Mouse (Mus musculus): ENCODE results near the gene Irf2bpl.

DNA sequence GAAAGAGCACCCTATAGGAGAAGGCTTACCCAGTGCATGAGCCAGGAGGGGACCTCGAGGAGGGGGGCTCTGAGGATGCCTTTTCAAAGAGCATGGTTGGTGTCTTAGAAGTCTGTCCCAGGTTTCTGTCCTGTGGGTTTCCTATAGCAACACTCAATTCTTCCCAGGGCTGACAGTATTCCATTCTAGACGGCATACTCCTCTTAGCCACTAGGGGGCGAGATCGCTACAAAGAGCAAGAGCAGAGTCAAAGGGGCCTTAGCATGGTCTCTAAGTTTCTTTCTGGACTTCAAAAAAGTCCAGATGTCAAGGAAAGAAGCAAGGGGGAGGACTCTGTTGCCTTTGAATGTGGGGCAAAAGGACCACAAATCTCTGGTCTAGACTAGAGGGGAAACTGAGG is 20.6 kb upstream of the Irf2bpl start:
- TF ChIP-seq FLI1 (IDR thresholded peaks at IDR 0.05; ENCODE audit: low read length) (no peak), GATA1 (IDR thresholded peaks at IDR 0.05; ENCODE audit: borderline replicate concordance, low read length) (no peak)

Data from megakaryocyte, embryonic 14.5 days (primary cell).